Mouse (Mus musculus) ES-CJ7 (cell line): Measurements from ENCODE around the gene Ubap1l.

Source experiments
- DNase-seq: peaks from one replicate; pipeline ENCODE4 v3.0.0; 2011; ENCODE audit warnings: low read depth, low spot score

Ubap1l gene

DNA sequence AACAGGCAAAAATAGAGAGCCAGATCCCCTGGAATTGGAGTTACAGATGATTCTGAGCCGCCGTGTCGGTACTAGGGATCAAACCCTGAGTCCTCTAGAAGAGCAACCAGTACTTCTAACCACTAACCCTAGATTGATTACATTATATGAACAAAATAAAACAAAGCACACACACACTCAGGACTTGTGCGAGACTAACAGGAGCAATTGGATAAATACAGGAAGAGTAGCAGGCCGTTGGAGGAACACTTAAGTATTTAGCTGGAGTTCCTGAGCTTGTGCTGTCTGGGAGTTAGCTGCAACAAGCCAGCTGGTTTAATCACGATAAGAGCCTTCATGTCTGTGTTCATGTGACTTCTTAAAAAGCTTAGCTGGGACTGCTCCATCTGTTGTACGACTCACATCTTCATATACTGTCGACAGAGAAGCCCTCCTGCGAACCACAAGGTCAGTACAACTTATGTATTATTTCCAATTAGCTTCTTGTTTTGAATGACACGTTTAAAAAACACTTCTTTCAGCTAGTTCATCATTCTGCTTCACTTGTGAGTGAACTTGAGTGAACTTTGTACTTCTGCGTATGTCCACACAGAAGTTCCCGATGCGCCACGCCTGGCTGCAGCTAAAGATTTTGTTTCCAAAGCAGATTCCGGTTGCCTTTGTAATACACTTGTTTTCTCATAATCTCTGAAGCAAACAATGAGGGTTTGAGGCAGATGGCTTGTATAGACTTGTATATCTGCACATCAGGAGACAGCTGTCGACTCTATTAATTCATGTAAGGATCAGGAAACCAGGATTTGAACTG is at the start of gene Ubap1l:
Gene Ubap1l, plus strand, starts transcription at position 401 of the 808 bp plus-strand sequence.
- DNase-seq = no peak

DNA sequence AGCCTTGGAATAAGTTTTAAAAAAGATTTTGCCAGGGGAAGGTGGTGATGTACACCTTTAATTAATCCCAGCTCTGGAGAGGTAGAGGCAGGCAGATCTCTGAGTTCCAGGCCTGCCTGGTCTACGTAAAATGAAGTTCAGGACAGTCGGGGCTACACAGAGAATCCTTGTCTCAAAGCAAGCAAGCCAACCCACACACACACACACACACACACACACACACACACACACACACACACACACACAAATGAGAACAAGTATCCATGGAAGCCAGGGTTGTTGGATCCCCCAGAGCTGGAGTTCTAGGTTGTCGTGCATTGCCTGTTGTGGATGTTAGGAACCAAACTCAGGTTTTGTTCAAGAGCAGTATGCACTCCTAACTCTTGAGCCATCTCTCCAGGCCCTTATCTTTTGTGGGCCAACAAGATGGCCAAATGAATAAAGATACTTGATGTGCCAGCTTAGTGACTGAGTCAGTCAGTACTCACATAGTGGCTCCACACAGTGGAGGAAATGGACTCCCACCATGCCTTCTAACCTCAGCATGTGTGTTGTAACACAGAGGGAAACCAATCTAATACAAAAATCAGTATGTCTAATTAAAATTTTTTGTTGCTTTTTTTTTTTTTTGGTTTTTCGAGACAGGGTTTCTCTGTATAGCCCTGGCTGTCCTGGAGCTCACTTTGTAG is 48.0 kb upstream of the Ubap1l start:
- DNase-seq = no peak

DNA sequence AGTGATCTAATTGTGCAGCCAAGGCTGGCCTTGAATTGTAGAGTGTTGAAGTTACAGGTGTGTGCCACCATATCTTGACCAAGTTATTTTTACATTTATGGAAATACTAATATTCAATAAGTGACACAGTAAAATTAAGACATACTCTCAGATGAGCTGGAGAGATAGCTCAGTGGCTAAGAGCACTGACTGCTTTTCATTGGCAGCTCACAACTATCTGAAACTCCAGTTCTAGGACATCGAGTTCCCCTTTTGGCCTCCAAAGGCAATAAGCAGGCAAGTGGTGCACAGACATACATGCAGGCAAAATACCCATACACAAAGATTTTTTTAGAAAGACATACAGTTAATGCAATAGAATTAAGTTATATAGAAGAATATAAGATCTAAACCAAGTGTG is 47.0 kb upstream of the Ubap1l start:
- no peak for DNase-seq

DNA sequence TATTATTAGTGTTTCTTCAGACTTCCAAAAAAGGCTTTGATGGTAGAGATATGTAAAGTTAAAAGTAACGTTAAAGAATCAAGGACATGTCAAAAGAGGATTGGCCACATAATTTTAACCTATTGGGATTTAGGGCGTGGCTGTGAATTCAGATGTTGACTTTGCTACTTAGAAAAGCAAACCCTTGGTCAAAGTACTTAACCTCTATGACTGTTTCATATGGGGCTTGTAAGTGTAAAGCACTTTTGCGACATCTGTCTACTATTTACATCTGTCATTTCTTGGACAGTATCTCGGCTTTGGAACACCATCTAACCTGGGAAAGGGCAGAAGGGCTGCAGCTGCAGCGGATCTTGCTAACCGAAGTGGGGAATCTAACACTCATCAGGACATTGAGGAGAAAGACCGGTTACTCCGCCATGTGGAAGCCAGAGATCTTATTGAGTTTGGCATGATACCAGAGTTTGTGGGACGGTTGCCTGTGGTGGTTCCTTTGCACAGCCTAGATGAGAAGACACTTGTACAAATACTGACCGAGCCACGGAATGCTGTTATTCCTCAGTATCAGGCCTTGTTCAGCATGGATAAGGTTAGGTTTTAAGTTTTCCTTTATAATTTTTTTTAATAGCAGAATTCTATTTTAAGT is 38.5 kb upstream of the Ubap1l start:
- DNase-seq = no peak

DNA sequence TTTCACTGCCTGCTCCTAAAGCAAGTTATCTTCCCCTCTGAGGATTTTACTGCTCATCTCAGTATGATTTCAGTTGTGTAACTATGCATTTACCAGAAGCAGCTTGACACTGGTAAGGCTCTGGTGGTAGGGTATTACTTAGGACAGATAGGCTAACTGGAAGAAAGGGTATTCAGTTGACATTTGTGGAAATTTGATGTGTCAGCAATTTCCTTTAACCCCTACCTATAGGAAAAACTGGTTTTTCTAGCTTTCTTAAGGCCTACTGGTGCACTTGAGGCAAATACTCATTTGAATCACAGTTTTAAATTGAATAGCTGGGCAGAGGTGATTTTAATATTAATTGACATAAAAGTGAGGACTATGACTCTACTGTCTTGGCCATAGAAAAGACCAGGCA is 34.9 kb upstream of the Ubap1l start:
- DNase-seq = no peak

DNA sequence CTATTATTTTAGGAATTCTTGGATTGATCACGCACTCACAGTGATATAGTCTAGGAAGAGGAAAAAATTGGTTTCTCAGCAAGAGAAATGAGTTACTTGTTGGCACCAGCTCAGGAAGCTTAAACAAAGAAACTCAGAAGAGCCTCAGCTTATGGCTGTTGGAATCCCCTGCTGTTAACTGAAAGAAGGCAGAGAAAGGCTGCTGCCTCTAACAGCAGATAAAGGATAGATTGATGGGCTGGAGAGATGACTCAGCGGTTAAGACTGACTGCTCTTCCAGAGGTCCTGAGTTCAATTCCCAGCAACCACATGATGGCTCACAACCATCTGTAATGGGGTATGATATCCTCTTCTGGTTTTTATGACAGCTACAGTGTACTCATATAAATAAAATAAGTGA is 33.5 kb upstream of the Ubap1l start:
- DNase-seq = no peak

DNA sequence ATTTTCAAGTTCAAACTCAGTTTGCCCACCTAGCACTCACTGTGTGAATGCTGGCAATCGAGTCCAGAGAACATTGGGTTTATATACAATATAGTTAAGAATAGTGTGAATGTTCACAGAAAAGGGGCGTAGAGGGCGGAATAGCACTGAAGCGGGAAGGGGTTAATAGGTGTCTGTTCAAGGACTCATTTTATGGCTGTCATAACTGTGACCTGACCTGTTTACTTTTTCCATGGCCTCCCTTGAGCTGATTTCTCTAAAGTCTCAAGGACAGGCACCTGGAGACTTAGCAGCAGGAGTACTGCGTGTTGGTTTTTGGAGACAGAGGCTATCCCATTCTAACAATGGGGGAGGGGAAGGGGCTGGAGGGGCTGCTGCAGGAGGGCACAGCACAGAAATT is 26.9 kb upstream of the Ubap1l start:
- DNase-seq = no peak

DNA sequence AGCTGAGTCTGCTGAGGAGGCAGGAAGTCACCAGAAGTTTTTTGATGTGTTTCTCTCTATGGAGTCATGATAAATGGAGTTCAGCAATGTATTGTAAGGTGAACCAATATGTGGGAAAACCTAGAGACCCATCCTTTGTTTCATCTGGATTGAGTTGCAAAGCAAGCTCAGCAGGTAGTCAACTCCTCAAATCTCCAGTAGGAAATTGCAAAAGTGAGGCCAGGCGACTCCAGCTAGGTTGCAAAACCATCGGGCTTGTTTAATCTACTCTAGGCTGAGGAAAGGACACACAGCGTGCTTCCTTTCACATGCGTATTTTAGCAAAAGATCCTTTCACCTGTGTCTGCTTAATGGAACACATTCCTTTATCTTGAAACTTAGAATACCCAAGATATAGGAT is 21.7 kb upstream of the Ubap1l start:
- DNase-seq = peak; percentile 81

DNA sequence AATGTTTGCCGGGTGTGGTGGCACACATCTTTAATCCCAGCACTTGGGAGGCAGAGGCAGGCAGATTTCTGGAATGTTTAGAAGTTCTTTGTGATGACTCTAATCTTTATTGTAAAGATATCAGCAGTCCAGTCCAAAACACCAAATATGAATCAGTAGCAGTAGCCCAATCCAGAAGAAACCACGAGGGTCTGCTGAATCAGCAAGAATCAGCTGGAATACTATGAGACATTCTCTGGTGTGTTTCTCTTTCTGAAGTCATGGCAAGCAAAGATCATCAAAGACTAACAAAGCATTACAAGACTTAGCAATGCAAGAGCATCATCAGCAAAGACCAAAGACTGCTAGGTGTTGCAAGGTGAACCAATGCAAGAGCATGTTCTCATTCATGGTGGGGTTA is 20.4 kb upstream of the Ubap1l start:
- DNase-seq = no peak

DNA sequence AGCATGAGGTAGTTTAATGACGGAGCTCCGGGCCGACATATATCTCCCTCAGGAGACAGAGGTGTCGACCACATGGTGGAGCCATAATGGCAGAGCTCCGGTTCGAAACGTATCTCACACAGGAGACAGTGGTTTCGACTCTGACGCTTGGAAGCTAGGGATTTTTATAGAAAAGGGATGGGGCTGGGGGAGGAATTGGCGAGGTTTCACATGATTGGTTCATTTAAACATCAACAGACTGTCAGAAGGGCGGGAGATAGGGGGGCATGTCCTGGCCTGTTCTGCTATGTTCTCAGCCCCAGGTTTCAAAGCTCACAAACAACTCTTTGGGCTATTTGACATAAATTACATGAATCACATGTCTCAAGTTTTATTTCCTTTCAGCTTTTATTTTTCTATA is 15.4 kb upstream of the Ubap1l start:
- DNase-seq = peak; percentile 27

DNA sequence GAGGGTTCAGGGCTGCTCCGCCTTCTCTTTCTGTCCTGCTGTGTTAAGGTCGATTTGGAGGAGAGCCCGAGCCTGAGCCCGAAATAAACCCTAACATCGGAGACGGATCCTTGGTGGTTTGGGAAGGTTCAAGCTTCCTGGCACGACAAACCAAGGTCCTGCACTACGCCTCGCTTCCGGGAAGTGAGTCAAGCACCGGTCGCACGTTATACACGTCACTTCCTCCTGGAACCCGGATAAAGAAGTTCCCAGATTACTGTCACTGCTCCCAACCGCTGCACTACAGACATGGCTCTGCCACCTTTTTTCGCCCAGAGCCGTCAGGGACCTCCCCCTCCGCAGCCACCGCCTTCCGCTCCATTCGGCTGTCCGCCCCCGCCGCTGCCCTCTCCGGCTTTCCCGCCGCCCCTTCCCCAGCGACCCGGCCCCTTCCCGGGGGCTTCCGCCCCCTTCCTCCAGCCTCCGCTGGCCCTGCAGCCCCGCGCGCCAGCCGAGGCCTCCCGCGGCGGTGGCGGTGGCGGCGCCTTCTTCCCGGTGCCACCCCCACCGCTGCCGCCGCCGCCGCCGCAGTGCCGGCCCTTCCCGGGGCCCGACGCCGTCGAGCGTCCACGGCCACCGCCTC is 14.9 kb upstream of the Ubap1l start, which contains the start of gene Pdcd7:
Gene Pdcd7, plus strand, starts transcription at position 251 of the 622 bp plus-strand sequence.
- DNase-seq = peak; percentile 98

DNA sequence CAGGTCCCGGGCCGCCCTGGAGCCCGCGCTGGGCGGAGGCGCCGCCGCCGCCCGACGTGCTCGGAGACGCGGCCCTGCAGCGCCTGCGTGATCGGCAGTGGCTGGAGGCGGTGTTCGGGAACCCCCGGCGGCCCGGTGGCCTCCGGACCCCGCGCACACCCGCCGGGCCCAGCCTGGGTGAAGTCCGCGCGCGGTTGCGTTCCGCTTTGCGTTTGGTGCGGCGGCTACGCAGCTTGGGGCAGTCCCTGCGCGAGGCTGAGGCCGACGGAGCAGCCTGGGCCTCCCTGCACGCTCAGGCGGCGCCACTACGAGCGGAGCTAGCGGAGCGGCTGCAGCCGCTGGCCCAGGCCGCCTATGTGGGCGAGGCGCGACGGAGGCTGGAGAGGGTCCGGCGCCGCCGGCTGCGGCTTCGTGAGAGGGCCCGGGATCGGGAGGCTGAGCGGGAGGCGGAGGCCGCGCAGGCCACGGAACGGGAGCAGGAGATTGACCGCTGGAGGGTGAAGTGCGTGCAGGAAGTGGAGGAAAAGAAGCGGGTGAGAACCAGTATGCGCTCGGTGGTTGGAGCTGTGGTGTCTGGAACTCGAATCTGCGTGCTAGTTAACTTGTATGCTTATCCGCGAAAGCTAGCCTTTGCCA is 14.2 kb upstream of the Ubap1l start:
- DNase-seq = peak; percentile 39

DNA sequence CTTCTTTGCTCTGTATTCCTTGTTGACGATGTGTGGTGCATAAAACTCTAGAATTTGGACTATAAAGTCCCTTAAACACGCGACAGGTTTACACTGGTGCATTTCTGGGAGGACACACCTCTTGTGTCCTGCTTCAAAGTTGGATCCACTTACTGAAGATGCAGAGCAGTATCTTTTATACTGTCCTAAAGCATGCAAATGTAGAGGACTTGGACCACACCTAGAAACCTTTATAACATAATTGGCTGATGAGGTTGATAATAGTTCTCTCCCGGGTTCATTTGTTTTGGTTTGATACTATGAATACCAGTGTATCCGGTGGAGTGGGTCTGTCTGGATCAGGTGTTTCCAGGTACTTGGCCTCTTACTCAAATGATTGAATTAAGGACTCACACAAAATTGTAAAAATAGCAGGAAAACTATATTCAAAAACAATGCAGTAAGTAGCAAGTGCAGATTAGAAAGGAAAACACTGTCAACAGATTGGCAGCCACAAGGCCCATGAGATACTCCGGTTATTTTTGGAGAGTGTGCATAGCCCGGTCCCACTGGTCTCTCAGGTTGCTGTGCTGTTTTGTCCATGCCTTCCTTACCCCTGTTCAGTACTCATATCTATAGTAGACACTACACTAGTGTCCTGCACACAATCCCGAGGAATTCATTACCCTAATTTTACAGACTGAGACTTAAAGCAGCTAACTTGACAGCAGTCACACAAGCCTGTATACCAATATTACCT is 13.6 kb upstream of the Ubap1l start:
- DNase-seq = peak; percentile 62

DNA sequence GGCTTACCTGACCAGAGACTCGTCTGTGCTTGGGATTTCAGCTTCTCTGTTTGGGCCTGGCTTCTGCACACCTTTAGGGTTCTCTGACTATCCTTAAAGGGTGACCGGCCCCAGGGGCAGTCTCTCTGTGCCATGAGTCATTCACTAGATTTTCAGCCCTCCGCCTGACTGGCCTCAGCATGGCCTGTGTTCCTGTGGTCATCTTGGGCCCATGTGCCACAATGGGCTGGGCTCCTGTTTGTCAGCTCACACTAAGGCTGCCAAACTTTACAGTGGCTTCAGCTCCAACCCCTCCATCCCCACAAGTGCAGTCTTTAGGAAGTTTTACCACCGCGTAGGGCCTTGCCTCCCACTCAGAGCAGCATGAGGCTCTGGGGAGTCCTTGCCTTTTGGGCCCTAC is 7.6 kb upstream of the Ubap1l start:
- DNase-seq = no peak

DNA sequence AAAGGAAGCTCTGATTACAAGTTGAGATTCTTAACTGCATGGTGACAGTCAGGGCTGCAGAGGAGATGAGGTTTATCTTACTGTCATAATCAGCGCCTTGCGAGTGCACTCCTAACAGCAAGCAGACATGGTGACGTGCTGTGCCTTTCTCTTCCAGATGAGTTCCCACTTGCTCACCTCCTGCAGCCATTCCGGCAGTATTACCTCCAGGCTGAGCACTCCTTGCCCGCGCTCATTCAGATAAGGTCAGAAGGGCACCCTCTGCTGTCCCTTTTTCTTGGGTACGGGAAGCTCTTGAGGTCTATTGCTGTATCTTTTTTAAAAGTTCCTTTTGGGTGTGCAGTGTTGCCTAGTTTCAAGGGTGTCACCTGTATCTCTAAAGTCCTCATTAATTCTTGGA is 4.3 kb upstream of the Ubap1l start:
- no peak for DNase-seq

DNA sequence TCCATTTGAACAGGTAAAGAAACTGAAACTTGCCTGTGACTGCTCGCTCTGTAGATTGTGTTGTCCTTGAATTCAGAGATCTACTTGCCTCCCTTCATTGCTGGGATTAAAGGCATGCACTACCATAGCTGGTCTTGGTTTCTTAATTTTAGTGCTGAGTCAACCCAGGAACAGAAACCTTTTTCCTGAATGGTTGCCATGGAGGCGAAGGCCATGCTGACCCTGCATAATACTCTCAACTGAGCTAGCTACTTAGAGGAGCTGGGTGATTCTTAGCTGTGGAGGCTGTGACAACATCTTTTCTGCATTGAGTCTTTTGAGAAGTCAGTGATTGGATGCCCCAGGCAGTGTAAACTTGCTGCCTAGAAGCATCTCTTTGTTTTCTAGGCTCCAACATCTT is 3.9 kb upstream of the Ubap1l start:
- no peak for DNase-seq

DNA sequence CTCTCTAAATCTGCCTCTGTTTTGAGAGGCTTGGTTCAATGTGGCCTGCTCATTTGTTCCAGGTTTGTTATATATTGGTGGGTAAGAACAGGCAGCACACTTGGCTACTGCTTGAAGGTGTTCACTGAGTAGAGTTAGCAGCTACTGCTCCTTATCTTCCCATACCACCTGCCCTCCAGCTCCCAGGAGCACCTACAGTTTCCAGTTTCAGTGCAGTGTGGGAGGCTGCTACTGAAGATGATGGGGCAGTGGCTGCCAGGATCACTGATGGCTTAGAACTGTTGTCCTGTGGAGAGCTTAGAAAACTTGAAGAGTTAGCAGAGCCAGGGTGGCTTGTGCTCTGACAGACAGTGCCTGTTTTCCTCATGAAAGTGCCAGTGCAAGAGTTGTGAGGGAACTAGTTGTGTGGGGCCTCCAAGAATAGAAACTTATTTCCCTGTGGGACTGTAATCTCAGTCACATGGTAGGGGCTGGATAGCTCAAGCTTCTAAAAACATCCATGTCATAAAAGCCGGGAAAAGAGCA is 1.8 kb upstream of the Ubap1l start:
- no peak for DNase-seq

DNA sequence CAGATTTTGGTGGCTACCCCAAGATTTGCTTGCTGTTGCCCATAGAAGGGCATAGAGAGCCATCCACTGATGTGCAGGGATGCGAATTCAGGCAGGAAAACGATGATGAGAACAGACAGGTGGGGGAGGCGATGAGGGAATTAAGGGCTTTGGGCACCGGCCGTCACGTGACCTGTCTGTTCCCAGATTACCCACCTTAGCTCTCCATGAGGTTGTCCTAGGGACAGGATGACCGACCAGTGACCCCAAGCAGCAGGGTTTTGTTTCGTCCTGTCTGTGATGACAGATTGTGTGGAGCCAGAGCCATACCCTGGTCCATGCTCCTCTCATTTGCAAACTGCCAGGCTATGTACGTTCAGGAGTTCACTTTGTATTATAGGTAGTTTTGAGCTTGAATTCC is 2.8 kb downstream of the Ubap1l start:
- DNase-seq = no peak

DNA sequence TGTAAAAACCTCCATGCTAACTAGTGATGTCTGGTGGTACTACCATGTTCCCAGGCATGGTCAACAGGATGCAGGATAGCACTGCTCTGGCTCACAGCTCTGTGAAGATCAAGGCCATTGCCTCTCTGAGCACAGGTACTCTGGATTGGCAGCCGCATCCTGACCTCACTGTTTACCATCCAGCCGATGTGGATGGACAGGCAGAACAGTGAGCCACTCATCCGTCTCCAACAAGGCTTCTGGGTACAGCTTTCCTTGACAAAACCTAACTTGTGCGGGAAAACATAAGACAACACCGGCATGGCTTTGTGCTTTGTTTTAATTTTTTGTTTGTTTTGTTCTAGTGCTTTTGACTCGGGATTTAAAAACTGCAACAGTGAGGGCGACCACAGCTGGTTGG is 4.9 kb downstream of the Ubap1l start:
- no peak for DNase-seq

DNA sequence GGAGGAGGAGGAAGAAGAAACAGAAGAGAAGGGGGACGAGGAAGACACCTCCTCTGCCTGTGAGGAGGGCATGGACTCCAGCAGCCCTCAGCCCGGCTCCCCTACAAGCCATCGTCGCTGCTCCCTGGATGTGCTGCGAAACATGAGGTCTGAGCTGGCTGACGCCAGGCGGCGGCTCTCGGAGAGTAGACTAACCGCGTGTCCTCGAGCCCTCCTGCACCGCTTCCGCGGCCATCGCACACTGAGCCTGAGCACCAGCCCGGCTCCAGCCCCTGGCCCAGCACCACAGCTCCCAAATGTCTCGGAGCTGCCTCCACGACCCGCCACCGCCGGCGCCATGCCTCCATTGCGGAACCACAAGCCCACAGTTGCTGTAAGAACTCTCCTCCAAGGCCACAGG is 10.9 kb downstream of the Ubap1l start:
- DNase-seq = no peak

DNA sequence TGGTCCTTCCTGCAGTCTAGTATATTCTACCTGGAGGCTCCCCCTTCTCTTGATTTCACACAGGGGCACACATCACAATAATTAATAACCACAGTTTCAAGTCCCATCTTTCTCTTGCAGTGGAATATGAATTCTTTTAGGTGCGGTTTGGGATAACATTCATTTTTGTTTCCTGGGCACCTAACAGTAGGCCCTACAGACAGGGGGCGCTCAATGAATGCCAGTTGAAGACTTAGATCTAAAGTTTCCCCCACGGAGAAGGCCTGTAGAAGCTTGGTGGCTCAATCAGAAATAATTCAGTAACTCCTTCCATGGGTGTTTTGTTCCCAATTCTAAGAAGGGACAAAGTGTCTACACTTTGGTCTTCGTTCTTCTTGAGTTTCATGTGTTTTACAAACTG is 11.6 kb downstream of the Ubap1l start:
- peak; percentile 63 for DNase-seq
